Mouse (Mus musculus) Muller cell, postnatal 12 days (primary cell): ENCODE measurements at regions not wholly inside any gene's neighbourhood (a gene's known extent, or its start where the extent isn't known, plus 50 kb on each side); places are given as distances from the start of the nearest gene placed in this dataset.
A peak's percentile ranks its signal among the peaks of the same experiment; 100 is the strongest.

Experiments
- DNase-seq: peaks from one replicate; pipeline ENCODE4 v3.0.0-alpha.2; 2015; ENCODE audit errors: inconsistent ontology term

- peak; percentile 73 for DNase-seq
Observed at GRCm38 (mm10) chrX:11839665-11840245, 320.4 kb downstream of the Bcor start.

GRCm38 (mm10) chrX:11840319-11841035 lies 319.7 kb downstream of the Bcor start:
- DNase-seq: no peak

- DNase-seq: no peak
Observed at GRCm38 (mm10) chrX:11845566-11845965, 314.6 kb downstream of the Bcor start.

GRCm38 (mm10) chrX:11855910-11856309 lies 304.2 kb downstream of the Bcor start:
- DNase-seq: no peak

GRCm38 (mm10) chrX:11859396-11859795 lies 300.8 kb downstream of the Bcor start:
- DNase-seq: no peak

- no peak for DNase-seq
Observed at GRCm38 (mm10) chrX:11861119-11861708, 298.9 kb downstream of the Bcor start.

- no peak for DNase-seq
Observed at GRCm38 (mm10) chrX:11861892-11862291, 298.3 kb downstream of the Bcor start.

GRCm38 (mm10) chrX:11863106-11863505 lies 297.0 kb downstream of the Bcor start:
- DNase-seq: peak; percentile 72

- DNase-seq: no peak
Observed at GRCm38 (mm10) chrX:11873913-11874312, 286.2 kb downstream of the Bcor start.

- no peak for DNase-seq
Observed at GRCm38 (mm10) chrX:11876636-11877035, 283.5 kb downstream of the Bcor start.

GRCm38 (mm10) chrX:11878028-11878427 lies 282.1 kb downstream of the Bcor start:
- DNase-seq: no peak

GRCm38 (mm10) chrX:11880972-11881371 lies 279.2 kb downstream of the Bcor start:
- peak; percentile 87 for DNase-seq

GRCm38 (mm10) chrX:11883738-11884716 lies 276.1 kb downstream of the Bcor start:
- DNase-seq: no peak

GRCm38 (mm10) chrX:11892396-11892795 lies 267.8 kb downstream of the Bcor start:
- no peak for DNase-seq

- DNase-seq: no peak
Observed at GRCm38 (mm10) chrX:11893606-11894279, 266.4 kb downstream of the Bcor start.

GRCm38 (mm10) chrX:11894280-11894662 lies 265.9 kb downstream of the Bcor start:
- no peak for DNase-seq

GRCm38 (mm10) chrX:11895396-11895795 lies 264.8 kb downstream of the Bcor start:
- peak; percentile 34 for DNase-seq

- DNase-seq: no peak
Observed at GRCm38 (mm10) chrX:11898280-11898679, 261.9 kb downstream of the Bcor start.

- peak; percentile 24 for DNase-seq
Observed at GRCm38 (mm10) chrX:11899051-11899450, 261.1 kb downstream of the Bcor start.

- peak; percentile 12 for DNase-seq
Observed at GRCm38 (mm10) chrX:11899914-11900313, 260.2 kb downstream of the Bcor start.

GRCm38 (mm10) chrX:11901791-11902190 lies 258.4 kb downstream of the Bcor start:
- DNase-seq: no peak
